Mouse (Mus musculus) kidney, postnatal 0 days (tissue): ENCODE results near the gene Fcgbp. TPM values are rescaled to one million over a fixed set of nuclear protein-coding genes. Genes with fewer than 3 reads are reported as not detected.
A peak's percentile ranks its signal among the peaks of the same experiment; 100 is the strongest.

Experiments used
- ATAC-seq: fragments of 200-750 bp; cut with Nextera tagmentation; replicated peaks from 2 replicates; pipeline ENCODE4 v1.8.0; 2017; ENCODE audit warnings: low read depth, moderate number of reproducible peaks, moderate TSS enrichment, moderate library complexity; ENCODE audit not compliant: low FRiP score
- DNase-seq: peaks from one replicate; pipeline ENCODE4 v3.0.0-alpha.2; 2016; ENCODE audit warnings: low spot score
- H3K27ac ChIP-seq: fragments of 300-500 bp; sonication (generic); 2 replicates; pipeline ENCODE4 v1.5.1; 2014; ENCODE audit warnings: mild to moderate bottlenecking
- H3K27me3 ChIP-seq: fragments of 300-500 bp; sonication (generic); 2 replicates; pipeline ENCODE4 v1.6.1; 2014; ENCODE audit warnings: low read length, mixed read lengths; ENCODE audit not compliant: insufficient read depth
- H3K36me3 ChIP-seq: fragments of 300-500 bp; sonication (generic); 2 replicates; pipeline ENCODE4 v1.6.1; 2014; ENCODE audit warnings: low read length, mixed read lengths; ENCODE audit not compliant: insufficient read depth
- H3K4me1 ChIP-seq: fragments of 300-500 bp; sonication (generic); replicated peaks from 2 replicates; pipeline ENCODE4 v1.6.1; 2014; ENCODE audit warnings: antibody characterized with exemption, low read length, mixed read lengths; ENCODE audit not compliant: insufficient read depth
- H3K4me2 ChIP-seq: fragments of 300-500 bp; sonication (generic); 2 replicates; pipeline ENCODE4 v1.6.1; 2014; ENCODE audit warnings: mild to moderate bottlenecking, low read length, moderate library complexity, mixed read lengths
- H3K4me3 ChIP-seq: fragments of 300-500 bp; sonication (generic); replicated peaks from 2 replicates; pipeline ENCODE4 v1.5.1; 2014; ENCODE audit warnings: low read depth, low read length
- H3K9ac ChIP-seq: fragments of 300-500 bp; sonication (generic); 2 replicates; pipeline ENCODE4 v1.6.1; 2014; ENCODE audit warnings: low read depth, low read length
- H3K9me3 ChIP-seq: fragments of 300-500 bp; sonication (generic); replicated peaks from 2 replicates; pipeline ENCODE4 v1.6.1; 2016; ENCODE audit warnings: low read length, inconsistent platforms, mixed read lengths
- CTCF ChIP-seq: IDR thresholded peaks from 2 replicates; pipeline ENCODE4 v1.5.1; 2016; ENCODE audit warnings: antibody characterized with exemption, low read depth, mild to moderate bottlenecking, moderate library complexity
- WGBS: fragments of 180-500 bp; shearing (Covaris S2); extraction: QIAGEN DNeasy Blood & Tissue Kit; methylation state at CpG from one replicate; pipeline ENCODE4 v1.1.7; 2014; 5-methylcytosine and 5-hydroxymethylcytosine counted together
- polyA plus RNA-seq: library from polyadenylated mRNA; unstranded; fragments of >200 nt; fragmentation: Nextera tagmentation; extraction: Ambion mirVana; gene quantifications from 2 replicates; pipeline ENCODE4 v1.2.1, GENCODE M21; 2015

The Fcgbp gene
- polyA plus RNA-seq, 1 experiment from 2014 or later = 0.92 TPM

DNA sequence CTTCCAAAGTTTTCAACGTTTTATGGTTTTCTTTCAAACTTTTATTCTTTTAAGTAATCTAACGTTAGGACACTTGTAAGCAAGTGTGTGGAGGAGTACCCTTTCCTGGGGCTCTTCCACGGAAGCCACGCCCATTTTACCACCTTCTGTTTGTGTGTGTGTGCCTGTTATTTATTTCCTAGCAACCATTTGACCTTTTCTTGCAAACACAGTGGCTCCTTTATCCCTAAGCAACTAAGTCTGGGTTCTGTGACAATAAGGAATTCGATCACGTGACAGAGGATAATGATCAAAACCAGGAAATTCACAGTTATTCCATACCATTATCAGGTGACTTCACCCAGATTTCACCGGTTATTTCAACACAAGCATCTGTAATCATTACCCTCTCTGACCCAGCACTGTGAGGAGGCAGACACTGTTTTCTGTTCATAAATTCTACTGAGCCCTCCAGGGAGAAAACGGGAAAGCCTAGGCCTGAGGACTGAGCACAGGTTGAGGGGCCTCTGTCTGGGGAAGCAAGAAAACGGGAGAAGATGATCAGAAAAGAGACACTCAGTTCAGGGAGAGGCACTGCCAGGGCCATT, 90.2 kb downstream of the Fcgbp start:
- H3K36me3 ChIP-seq = no peaks in the 10 kb centered on the region
- DNase-seq (no peak), ATAC-seq (0 out of 2 replicates have a peak, but pooled peaks have one; percentile 11)
- WGBS = 33% methylated on average over 9 of the region's 9 CpGs
- no peak overlapping the region for H3K27ac ChIP-seq
- no peak overlapping the region for H3K9ac ChIP-seq
- TF ChIP-seq CTCF = no peak
- no peaks in the 10 kb centered on the region for H3K27me3 ChIP-seq
- H3K4me3 ChIP-seq = no peak overlapping the region
- no peaks in the 10 kb centered on the region for H3K9me3 ChIP-seq
- H3K4me2 ChIP-seq = no peak overlapping the region
- H3K4me1 ChIP-seq = no peaks in the 10 kb centered on the region

DNA sequence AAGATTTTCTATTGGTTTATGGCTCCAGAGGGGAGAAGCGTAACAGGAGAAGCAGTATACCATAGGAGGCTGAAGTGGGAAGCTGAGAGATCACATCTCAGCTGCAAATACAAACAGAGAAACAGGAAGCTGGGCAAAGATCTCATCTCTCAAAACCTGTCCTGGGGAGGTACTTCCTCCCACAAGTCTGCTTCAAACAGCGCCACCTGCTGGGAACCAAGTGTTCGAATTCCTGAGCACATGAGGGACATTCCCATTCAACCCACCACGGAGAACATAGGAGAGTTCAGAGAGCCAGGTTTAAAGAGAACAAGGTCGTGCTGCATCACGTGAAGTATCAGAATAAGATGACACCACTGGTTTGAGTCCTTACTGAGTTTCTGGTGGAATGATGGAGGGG, 94.4 kb downstream of the Fcgbp start:
- TF ChIP-seq CTCF = peak; percentile 39; the same call in 1 of the 2 replicates
- Histone ChIP-seq H3K27ac (no peak overlapping the region), H3K4me1 (peaks cover 1% of the 10 kb centered on the region; the same call in 1 of the 2 replicates), H3K9ac (no peak overlapping the region), H3K36me3 (no peaks in the 10 kb centered on the region), H3K27me3 (no peaks in the 10 kb centered on the region), H3K9me3 (no peaks in the 10 kb centered on the region), H3K4me2 (no peak overlapping the region), H3K4me3 (no peak overlapping the region)
- DNase-seq = no peak
- 82% methylated on average over 6 of the region's 6 CpGs for WGBS
- no peak for ATAC-seq

DNA sequence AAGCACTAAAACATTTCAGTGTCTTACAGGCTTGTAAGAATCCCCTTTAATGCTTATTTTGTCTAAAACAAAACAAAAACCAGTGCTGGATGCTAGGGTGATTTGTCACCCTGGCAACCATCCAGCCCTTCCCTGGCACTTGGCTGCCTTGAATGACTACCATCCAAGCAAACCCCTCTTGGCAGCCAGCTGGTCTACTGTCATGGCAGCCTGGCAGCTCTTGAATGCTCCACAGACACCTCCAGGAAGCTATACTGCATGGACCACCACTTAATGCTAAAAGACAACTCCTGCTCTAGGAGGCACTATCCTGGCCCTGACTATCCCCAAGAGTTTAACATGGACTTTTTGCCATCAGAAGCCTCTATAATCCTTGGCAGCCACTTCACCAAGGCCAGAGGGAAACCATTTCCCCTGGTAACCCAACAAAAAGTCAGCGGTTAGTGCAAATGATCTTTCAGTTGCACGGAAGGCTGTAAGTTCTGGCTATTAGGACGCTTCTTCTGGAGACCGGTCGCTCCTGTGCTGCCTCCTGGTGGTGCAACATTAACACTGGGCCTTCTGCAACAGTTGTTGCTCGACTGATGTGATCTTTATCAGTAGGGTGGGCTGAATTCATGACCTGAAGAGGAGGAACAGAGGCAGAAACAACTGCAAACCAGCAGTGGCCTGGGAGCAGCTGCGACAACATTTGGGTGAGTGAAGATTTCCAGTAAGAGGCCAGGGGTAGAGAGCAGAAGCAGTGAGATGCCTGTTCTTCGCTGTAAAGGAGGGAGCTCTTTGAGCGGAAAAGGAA, 97.5 kb downstream of the Fcgbp start:
- peak overlapping the region; percentile 89 for H3K27ac ChIP-seq
- H3K4me2 ChIP-seq = peak overlapping the region; percentile 77

DNA sequence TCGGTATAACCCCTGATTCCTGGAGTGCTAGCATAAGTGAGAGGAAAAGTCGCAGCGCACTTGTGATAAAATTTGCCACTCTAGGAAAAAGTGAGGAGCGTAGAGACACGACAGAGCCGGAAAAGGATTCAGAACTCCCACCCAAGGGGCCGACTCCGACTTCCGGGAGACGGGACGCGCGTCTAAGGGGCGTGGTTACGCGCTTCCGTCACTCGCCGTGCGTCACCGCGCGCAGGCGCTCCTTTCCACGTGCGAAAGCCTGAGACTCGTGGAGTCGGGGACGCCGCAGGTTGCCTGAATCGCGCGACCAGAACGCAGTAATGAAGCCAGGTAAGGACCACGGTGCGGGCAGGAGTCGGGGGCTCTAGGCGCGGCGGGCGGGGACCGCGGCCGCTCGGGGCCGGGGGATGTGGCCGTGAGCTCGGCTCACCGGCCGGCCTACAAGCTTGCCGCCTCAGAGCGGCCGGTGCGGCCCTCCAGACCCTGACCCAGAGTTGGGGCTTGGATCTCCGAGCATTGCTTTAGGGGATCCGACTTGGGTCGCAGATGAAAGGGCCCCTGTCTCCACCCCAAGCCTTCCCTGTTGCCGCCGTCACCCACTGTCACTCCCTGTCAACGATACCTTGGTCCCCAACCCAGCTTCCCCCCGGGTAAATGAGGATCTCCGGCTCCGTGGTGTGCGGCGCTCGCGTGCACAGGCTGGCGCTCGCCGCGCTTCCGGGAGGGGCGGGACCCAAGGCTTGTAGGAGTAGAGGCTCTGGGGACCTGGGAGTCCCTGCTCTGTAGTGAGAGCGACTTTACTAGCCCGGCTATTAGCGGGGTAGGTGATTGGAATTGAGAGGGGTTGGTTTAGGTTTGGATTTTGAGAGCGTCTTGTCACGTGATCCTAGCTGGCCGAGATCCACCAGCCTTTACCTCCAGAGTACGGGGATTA, 98.7 kb downstream of the Fcgbp start, which contains the start of gene Fbl:
Gene Fbl, plus strand, starts transcription at position 222 of the 934 bp plus-strand sequence.
- peak within 1 kb of the TSS; percentile 77 for H3K4me2 ChIP-seq
- H3K36me3 ChIP-seq = no peaks in the 10 kb centered on the region
- peak within 1 kb of the TSS; percentile 60 for H3K4me3 ChIP-seq
- H3K4me1 ChIP-seq = peaks cover 8% of the 10 kb centered on the region
- no peaks in the 10 kb centered on the region for H3K9me3 ChIP-seq
- H3K27ac ChIP-seq = peak within 1 kb of the TSS; percentile 89
- DNase-seq (peak; percentile 95), ATAC-seq (peak; percentile 92)
- no peak for TF ChIP-seq CTCF
- WGBS = under 1% methylated on average over 79 of the region's 80 CpGs
- peak within 1 kb of the TSS; percentile 66 for H3K9ac ChIP-seq
- no peaks in the 10 kb centered on the region for H3K27me3 ChIP-seq

More for the DNA sequence above, 97.5 kb downstream of the Fcgbp start:
- peak; percentile 91 for DNase-seq
- H3K9me3 ChIP-seq = no peaks in the 10 kb centered on the region
- no peaks in the 10 kb centered on the region for H3K27me3 ChIP-seq
- TF ChIP-seq CTCF = peak; percentile 92
- H3K9ac ChIP-seq = peak overlapping the region; percentile 66
- peak overlapping the region; percentile 60 for H3K4me3 ChIP-seq
- peaks cover 8% of the 10 kb centered on the region for H3K4me1 ChIP-seq
- WGBS = 8% methylated on average over 9 of the region's 9 CpGs
- peak; percentile 22; the same call in 1 of the 2 replicates for ATAC-seq
- no peaks in the 10 kb centered on the region for H3K36me3 ChIP-seq

Other genes starting within 250 kb of the Fcgbp start
- 6.0 and 6.4 TPM in 2 replicates for gene Zfp59, start 232.6 kb upstream of the Fcgbp start, polyA plus RNA-seq
- 2.2 and 2.4 TPM in 2 replicates for gene Zfp607a, start 213.7 kb upstream of the Fcgbp start, polyA plus RNA-seq
- 5.4 and 5.8 TPM in 2 replicates for gene Zfp974, start 141.8 kb upstream of the Fcgbp start, polyA plus RNA-seq
- 9.4 and 11.7 TPM in 2 replicates for gene Zfp780b, start 92.1 kb upstream of the Fcgbp start, polyA plus RNA-seq
- gene Zfp850, start 57.1 kb upstream of the Fcgbp start, polyA plus RNA-seq = 2.6 and 2.8 TPM in 2 replicates
- 229 and 245 TPM in 2 replicates for gene Psmc4, start 21.1 kb upstream of the Fcgbp start, polyA plus RNA-seq
- gene 9530053A07Rik, start 58.2 kb downstream of the Fcgbp start, polyA plus RNA-seq = 0.08 TPM in 2 replicates
- 111 and 114 TPM in 2 replicates for gene Fbl, start 98.5 kb downstream of the Fcgbp start, polyA plus RNA-seq
- gene Dyrk1b, start 108.2 kb downstream of the Fcgbp start, polyA plus RNA-seq = 13.1 and 15.0 TPM in 2 replicates
- 4.5 and 10.9 TPM in 2 replicates for gene Eid2, start 196.6 kb downstream of the Fcgbp start, polyA plus RNA-seq
- gene Eid2b, start 206.5 kb downstream of the Fcgbp start, polyA plus RNA-seq = 13.8 and 15.6 TPM in 2 replicates
- 0.14 and 0.26 TPM in 2 replicates for gene Selenov, start 219.9 kb downstream of the Fcgbp start, polyA plus RNA-seq
- 0.43 and 0.45 TPM in 2 replicates for gene Dll3, start 231.0 kb downstream of the Fcgbp start, polyA plus RNA-seq
- gene Timm50, start 240.8 kb downstream of the Fcgbp start, polyA plus RNA-seq = 117 and 122 TPM in 2 replicates